9 mouse cellular contexts compared by ENCODE assay signal in the genomic region with DNA sequence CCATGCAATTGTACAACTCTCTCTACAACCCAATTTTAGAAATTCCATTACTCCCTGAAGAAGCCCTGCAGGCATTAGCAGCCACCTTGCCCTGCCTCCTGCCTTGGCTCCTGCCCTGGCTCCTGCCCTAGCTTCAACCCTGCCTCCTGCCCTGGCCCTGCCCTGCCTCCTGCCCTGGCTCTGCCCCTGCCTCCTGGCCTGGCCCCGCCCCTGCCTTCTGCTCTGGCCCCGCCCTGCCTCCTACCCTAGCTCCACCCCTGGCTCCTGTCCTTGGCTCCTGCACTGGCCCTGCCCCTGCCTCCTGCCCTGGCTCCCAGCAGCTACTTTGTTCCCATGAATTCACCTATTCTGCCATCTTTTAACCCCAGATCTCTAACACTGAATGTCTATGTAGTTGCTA.
DNase-seq lines count a peak whose midpoint lies in the region; ATAC-seq lines count a peak whose summit lies in the region.
"Had no signal": no experiment of that assay in that cellular context is flagged by ENCODE, and none has a peak within 500 bp of the region (broad histone marks: within the 10 kb centered on the region; RNA-seq: fewer than 3 reads in every experiment).

No protein-coding gene starts in this region.

- no peak for DNase-seq in midbrain, embryonic 10.5 days (ENCODE audit: low spot score)
- no peak for DNase-seq in midbrain, embryonic 14.5 days
- DNase-seq in adrenal gland, postnatal 36 days: peak; percentile 47 to 60
- peak; percentile 46 for DNase-seq in lung, postnatal 36 days
- DNase-seq in cerebellum, adult 9-11 months: no peak
- no peak for DNase-seq in frontal cortex, postnatal 25 days (ENCODE audit: low spot score in 2 of 2)
- no peak for DNase-seq in frontal cortex, adult 2 months (ENCODE audit: extremely low spot score in 1 of 2, low spot score in 1 of 2)

- WGBS in midbrain, embryonic 10.5 days: 19% methylated on average over 2 of the region's 2 CpGs
- whole genome bisulfite sequencing in midbrain, embryonic 14.5 days: 10% methylated on average over 2 of the region's 2 CpGs
- 0% methylated on average over 2 of the region's 2 CpGs for WGBS in kidney, embryonic 16.5 days

- 0 out of 2 replicates have a peak overlapping the region, but pooled peaks have one; percentile 52 for H3K27ac ChIP-seq in midbrain, embryonic 10.5 days (replicated peaks)
- no peak overlapping the region for H3K27ac ChIP-seq in midbrain, embryonic 14.5 days (replicated peaks; ENCODE audit: low read depth, low read length)
- H3K27ac ChIP-seq in kidney, embryonic 16.5 days (ENCODE audit: low read length): no peak overlapping the region
- H3K27ac ChIP-seq: heart, embryonic 15.5 days had no signal

- ATAC-seq in midbrain, embryonic 14.5 days (ENCODE audit: low FRiP score, low TSS enrichment): no peak
- ATAC-seq in kidney, embryonic 16.5 days (ENCODE audit: low FRiP score, low TSS enrichment): peak; percentile 88; the same call in 1 of the 2 replicates

- H3K4me1 ChIP-seq in midbrain, embryonic 10.5 days: peaks cover 4% of the 10 kb centered on the region; the same call in 1 of the 2 replicates
- no peaks in the 10 kb centered on the region for H3K4me1 ChIP-seq in midbrain, embryonic 14.5 days (ENCODE audit: control insufficient read depth, insufficient read depth, low read length)
- H3K4me1 ChIP-seq in kidney, embryonic 16.5 days (ENCODE audit: insufficient read depth, low read length): no peaks in the 10 kb centered on the region
- H3K4me1 ChIP-seq: heart, embryonic 15.5 days had no signal

- H3K4me2 ChIP-seq in midbrain, embryonic 14.5 days (ENCODE audit: low read length): no peak overlapping the region
- H3K4me2 ChIP-seq in kidney, embryonic 16.5 days (replicated peaks; ENCODE audit: low read depth, low read length): no peak overlapping the region
- H3K4me2 ChIP-seq: heart, embryonic 15.5 days had no signal

- H3K9me3 ChIP-seq in midbrain, embryonic 10.5 days (replicated peaks): no peaks in the 10 kb centered on the region
- no peaks in the 10 kb centered on the region for H3K9me3 ChIP-seq in midbrain, embryonic 14.5 days (ENCODE audit: control insufficient read depth, low read length)
- no peaks in the 10 kb centered on the region for H3K9me3 ChIP-seq in kidney, embryonic 16.5 days (ENCODE audit: low read length)
- H3K9me3 ChIP-seq: heart, embryonic 15.5 days had no signal

- H3K9ac ChIP-seq in midbrain, embryonic 14.5 days (replicated peaks; ENCODE audit: low read length): no peak overlapping the region
- no peak overlapping the region for H3K9ac ChIP-seq in kidney, embryonic 16.5 days (replicated peaks; ENCODE audit: low read length)
- H3K9ac ChIP-seq: heart, embryonic 15.5 days had no signal

- no peak overlapping the region for H3K4me3 ChIP-seq in midbrain, embryonic 10.5 days
- no peak overlapping the region for H3K4me3 ChIP-seq in midbrain, embryonic 14.5 days (replicated peaks; ENCODE audit: low read depth, low read length)
- no peak overlapping the region for H3K4me3 ChIP-seq in kidney, embryonic 16.5 days (ENCODE audit: low read length)
- H3K4me3 ChIP-seq: heart, embryonic 15.5 days had no signal

- no peaks in the 10 kb centered on the region for H3K27me3 ChIP-seq in midbrain, embryonic 10.5 days (ENCODE audit: low read depth, poor library complexity, severe bottlenecking)
- no peaks in the 10 kb centered on the region for H3K27me3 ChIP-seq in midbrain, embryonic 14.5 days (ENCODE audit: control insufficient read depth, insufficient read depth, low read length)
- no peaks in the 10 kb centered on the region for H3K27me3 ChIP-seq in kidney, embryonic 16.5 days (ENCODE audit: insufficient read depth, low read length)
- H3K27me3 ChIP-seq: heart, embryonic 15.5 days had no signal

- no peaks in the 10 kb centered on the region for H3K36me3 ChIP-seq in midbrain, embryonic 10.5 days
- H3K36me3 ChIP-seq in midbrain, embryonic 14.5 days (ENCODE audit: control insufficient read depth, insufficient read depth, low read length): no peaks in the 10 kb centered on the region
- no peaks in the 10 kb centered on the region for H3K36me3 ChIP-seq in kidney, embryonic 16.5 days (ENCODE audit: insufficient read depth, low read length)
- H3K36me3 ChIP-seq: heart, embryonic 15.5 days had no signal

Comparison
In these comparisons a context has a peak if more than half of its experiments do, and no peak if none do; other contexts are left out.
1. DNase-seq: peak in adrenal gland, postnatal 36 days (2 of 2) and lung, postnatal 36 days (single experiment); none in midbrain, embryonic 10.5 days (single experiment), midbrain, embryonic 14.5 days (single experiment), cerebellum, adult 9-11 months (single experiment), frontal cortex, postnatal 25 days (0 of 2) and frontal cortex, adult 2 months (0 of 2).